Mouse (Mus musculus) frontal cortex, postnatal 36 days (tissue): ENCODE results near the gene Lrrc15.

Source experiments
- DNase-seq, 2 experiments: peaks; one replicate each; pipeline ENCODE4 v3.0.0; 2022; ENCODE audit warnings: low spot score in 2 of 2

Lrrc15 gene

GRCm38 (mm10) chr16:30238791-30239190 is 44.3 kb downstream of the Lrrc15 start:
- no peak for DNase-seq

- peak; percentile 85 to 86 for DNase-seq
Measured at GRCm38 (mm10) chr16:30236091-30236699, 46.9 kb downstream of the Lrrc15 start.

GRCm38 (mm10) chr16:30235577-30235976 is 47.5 kb downstream of the Lrrc15 start:
- peak; percentile 26 to 32 for DNase-seq

GRCm38 (mm10) chr16:30234636-30235546 is 48.2 kb downstream of the Lrrc15 start:
- DNase-seq, result no peak

- no peak for DNase-seq
Measured at GRCm38 (mm10) chr16:30234077-30234476, 49.0 kb downstream of the Lrrc15 start.

GRCm38 (mm10) chr16:30231882-30232604 is 51.0 kb downstream of the Lrrc15 start:
- DNase-seq, result no peak

GRCm38 (mm10) chr16:30227352-30227751 is 55.7 kb downstream of the Lrrc15 start:
- no peak for DNase-seq

GRCm38 (mm10) chr16:30221161-30221782 is 61.8 kb downstream of the Lrrc15 start:
- no peak for DNase-seq
